Mouse (Mus musculus) B cell, adult 62 days (primary cell): ENCODE results near the gene Dpm3. TPM values are rescaled to one million over a fixed set of nuclear protein-coding genes. Genes with fewer than 3 reads are reported as not detected.

ENCODE experiments used
- total RNA-seq: library from RNA; stranded (reverse); gene quantifications from 4 replicates; pipeline ENCODE4 v1.2.4, GENCODE M21; 2023

Dpm3 gene
- total RNA-seq, result 64.0 to 79.9 TPM (median 68.1 TPM) in 4 replicates

DNA sequence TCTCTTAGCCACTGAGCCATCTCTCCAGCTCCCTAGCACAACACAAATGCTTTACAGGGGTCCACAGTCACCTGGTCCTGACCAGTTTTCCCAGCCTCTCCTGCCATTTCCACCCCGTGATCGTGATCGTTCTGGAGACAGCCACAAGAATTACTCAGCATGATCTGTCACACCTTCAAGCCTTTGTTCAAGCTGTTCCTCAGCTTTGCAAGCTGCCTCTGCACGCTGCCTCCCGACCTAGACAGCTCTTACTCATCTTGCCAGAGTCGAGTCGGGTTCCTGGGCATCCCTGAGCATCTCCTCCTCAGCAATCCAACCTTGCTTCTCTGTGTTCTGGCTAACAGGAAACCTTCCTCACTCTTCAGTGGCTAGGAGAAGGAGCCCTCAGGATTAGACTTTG is at the start of gene Dpm3:
Dpm3 (plus strand) TSS at position 283 of the 400 bp plus-strand sequence.

DNA sequence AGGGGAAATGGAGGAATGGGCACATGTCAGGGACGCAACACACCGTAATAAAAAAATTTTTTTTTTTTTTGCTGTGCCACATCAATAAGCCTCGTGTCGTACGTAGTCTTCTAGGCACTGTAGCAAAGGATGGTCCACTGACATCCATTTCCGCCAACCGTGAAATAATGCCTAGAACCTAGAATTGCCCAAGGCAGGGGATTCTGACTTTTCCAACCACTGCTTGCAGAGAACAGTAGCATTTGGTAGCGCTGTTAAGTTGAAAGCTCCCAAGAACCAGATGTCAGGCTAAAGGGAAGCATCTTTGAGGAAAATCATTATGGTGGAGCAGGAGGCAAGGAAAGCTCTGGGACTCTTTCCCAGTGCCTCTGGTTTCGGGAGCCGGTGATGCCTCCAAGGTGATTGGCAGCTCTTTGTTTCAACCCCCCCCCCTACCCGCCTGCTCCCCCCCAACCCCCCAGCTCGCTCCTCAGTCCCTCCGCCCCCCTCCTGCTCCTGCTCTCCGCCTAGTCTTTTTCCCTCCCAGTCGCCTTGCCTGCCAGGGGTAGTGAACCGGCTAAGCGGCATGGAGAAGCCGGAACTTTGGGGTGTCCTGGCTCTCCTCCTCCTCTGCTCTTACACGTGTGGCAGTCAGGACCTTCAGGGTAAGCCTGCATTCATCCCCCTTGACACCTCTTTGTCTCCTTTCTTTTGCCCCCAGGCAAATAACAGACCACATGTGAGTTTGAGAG is 44.3 kb upstream of the Dpm3 start, which contains the start of gene Thbs3:
Thbs3 (plus strand) TSS at position 500 of the 731 bp plus-strand sequence.

DNA sequence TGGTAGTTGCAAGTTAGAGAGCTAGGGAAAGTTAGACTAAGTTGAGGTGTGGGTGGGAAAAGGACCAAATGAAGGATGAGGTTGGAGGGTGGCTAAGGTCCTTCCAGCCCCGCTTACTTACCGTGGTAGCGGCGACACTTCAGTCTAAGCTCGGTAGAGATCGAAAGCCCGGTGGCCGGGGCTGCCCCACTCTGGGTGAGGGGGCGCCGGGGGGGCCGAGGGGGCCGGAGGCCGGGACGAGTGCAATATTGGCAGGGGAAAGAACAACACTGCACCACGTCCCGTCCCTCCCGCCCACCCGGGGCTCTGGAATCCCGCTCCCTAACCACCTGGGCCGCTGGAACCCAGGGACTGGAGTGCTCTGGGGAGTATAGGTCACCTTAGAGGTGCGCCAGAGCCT is 32.3 kb upstream of the Dpm3 start, which contains the start of gene Mtx1:
Mtx1 (minus strand) TSS at position 189 of the 400 bp plus-strand sequence.

DNA sequence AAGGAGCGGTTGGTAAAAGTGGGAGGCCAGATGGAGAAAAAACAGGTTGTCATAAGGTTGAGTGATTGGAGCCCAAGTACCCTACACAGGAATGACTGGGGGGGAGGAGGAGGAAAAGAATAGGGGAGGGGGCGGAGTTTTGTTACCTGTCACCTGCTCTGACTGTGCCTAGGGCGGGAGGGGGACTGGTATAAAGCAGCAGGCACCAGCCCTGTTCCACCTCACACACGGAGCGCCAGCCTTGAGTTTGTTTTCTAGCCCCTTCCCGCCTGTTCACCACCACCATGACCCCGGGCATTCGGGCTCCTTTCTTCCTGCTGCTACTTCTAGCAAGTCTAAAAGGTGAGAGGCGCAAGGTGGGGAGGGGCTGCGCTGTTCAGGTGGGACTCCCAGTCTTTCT is 30.3 kb upstream of the Dpm3 start, which contains the start of gene Muc1:
Muc1 (plus strand) TSS at position 222 of the 400 bp plus-strand sequence.

DNA sequence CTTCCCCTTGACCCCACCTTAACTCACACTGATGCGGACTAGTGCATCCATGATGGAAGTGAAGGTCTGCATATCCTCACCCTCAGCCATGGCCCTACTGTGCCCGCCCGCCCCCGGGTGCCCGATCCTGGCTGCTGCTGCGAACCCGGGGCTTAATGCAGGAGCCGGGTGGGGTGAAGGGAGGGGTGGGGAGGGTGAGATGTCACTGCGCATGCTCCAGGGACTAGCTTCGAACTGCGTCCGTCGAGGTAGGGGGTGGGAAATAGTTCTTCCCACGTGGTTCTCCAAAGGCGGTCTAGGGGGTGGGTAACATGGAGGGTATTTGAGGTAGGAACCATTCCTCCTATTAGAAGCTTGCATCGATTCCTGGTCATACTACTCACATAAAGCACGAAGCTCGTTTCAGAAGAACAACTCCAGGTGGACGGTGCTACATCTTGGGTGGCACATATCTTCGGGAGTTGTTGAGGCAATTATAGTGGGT is 13.4 kb upstream of the Dpm3 start, which contains the start of gene Krtcap2:
Krtcap2 (plus strand) TSS at position 279 of the 484 bp plus-strand sequence.

DNA sequence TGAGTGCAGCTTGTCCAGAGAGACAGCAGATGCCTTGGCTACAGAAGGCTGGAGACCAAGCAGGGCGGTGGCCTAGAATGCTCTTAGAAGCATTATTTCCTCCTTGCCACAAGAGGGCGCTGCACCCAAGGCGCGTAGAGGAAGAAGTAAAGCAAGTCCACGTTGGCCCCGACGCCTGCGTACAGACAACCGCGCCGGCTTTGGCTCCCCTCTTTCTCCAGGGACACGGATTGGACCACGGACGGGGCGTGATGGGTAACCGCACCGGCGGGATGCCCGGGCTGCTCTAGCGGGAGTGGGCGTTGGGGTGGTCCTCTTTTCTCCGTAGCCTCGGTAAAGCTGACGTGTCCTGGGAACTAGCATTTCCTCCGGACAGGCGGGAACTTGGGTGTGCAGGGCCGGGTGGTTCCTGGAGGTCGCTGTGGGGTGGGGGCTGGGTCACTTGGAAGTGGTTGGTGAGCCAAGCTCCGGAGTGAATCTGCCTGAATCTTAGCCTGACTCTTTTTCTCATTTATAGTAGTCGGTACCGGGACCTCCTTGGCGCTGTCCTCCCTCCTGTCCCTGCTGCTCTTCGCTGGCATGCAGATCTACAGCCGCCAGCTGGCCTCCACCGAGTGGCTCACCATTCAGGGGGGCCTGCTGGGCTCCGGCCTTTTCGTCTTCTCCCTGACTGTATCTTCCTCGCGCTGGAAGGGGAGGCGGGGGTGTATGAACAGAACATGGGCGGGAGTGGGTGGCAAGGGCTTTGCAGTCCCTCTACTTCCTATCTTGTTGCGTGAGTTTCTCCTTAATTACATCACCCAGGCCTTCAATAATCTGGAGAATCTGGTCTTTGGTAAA is 12.7 kb upstream of the Dpm3 start, which contains the start of gene Trim46:
Trim46 (minus strand) TSS at position 49 of the 840 bp plus-strand sequence.

DNA sequence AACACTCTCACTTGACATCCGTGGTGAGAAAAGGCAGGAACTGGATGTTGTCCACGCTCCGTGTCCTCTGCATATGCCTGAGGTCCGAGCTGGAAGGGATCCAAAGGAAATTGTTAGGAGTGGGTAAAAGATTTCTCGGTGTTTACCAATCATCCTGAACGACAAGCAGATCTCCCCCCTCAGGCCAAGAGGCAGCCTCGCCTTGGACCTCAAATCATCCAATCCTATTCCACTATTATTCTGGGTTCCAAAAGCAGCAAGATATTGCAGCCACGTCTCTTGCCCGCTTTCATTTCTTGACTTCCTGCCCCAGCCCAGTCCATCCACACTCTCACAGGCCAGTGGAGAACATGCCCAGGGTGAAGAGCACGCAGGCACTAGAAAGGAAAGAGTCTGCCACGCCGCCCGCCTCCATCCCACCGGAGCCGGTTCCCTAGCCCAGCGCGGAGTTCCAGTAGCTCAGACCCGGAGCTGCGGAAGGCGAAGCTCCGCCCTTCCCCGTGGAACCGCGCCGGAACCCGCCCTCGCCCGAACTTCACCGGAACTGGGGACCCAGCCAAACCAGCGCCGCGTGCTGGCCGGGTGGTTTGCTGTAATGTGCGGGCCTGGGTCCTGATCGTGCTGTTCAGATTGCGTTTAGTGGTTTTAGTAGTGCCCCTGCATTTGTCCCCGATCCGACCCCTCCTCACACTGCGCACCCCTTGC is 11.0 kb downstream of the Dpm3 start, which contains the start of gene Slc50a1:
Slc50a1 (minus strand) TSS at position 520 of the 705 bp plus-strand sequence.

DNA sequence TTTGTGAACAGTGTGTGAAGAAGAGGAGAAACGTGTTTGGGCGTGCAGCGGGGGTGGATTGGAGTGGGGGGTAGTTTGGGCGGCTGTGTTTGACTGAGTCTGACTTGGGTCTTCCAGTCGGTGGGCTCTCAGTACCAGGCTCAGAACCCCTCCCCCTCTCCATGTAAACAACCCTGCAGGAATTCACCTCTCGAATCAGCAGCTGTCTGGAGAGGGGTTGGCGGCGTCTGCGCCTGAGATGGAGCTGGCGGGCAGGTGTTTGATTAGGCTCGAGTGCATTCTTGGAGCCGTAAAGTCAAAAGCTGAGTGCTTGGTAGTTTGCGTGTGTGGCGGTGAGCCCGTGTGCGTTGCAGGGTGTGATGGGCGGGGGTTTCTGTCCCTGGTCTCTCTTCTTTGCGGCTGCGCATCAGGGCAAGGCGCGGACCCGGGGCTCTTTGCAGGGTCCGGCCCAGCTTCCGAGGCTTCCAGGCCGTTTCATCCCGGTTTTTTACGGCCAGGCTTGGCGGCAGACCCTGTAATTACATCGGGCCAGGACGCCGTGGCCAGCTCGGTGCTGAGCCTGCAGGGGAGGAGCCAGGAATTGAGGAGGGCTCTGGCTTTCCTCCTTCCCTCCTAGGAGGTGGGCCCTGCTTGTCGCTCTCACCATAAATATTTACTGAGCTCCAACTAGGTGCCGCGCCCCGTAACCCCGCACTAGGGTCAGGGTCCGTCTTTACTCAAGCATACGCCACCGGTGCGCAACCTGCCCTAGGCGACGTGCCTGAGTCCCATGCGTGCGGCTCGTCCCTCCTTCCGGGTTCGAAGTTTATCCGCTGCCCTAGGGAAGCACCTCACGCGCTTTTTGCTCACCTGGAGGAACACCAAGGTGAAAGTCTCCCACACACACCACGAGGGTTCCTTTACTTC is 21.7 kb downstream of the Dpm3 start, which contains the start of gene Efna1:
Efna1 (minus strand) TSS at position 537 of the 906 bp plus-strand sequence.

Other genes with a start within 250 kb of the Dpm3 start
- 53.5 to 67.5 TPM (median 58.6 TPM) in 4 replicates for gene Rusc1, start 166.0 kb upstream of the Dpm3 start, total RNA-seq
- gene Gm43738, start 158.3 kb upstream of the Dpm3 start, total RNA-seq, result not detected in 4 replicates
- gene Fdps, start 157.4 kb upstream of the Dpm3 start, total RNA-seq, result 17.6 to 21.4 TPM (median 20.3 TPM) in 4 replicates
- not detected in 4 replicates for gene Pklr, start 123.2 kb upstream of the Dpm3 start, total RNA-seq
- gene Hcn3, start 99.2 kb upstream of the Dpm3 start, total RNA-seq, result 2.2 to 5.3 TPM (median 5.1 TPM) in 4 replicates
- gene Clk2, start 94.6 kb upstream of the Dpm3 start, total RNA-seq, result 144 to 159 TPM (median 155 TPM) in 4 replicates
- 109 to 121 TPM (median 115 TPM) in 4 replicates for gene Scamp3, start 81.9 kb upstream of the Dpm3 start, total RNA-seq
- 12.9 to 24.4 TPM (median 20.3 TPM) in 4 replicates for gene Fam189b, start 76.2 kb upstream of the Dpm3 start, total RNA-seq
- gene Gba, start 56.4 kb upstream of the Dpm3 start, total RNA-seq, result 79.6 to 102 TPM (median 97.6 TPM) in 4 replicates
- gene Thbs3, start 44.2 kb upstream of the Dpm3 start, total RNA-seq, result 8.6 to 13.2 TPM (median 9.9 TPM) in 4 replicates
- 227 to 250 TPM (median 239 TPM) in 4 replicates for gene Mtx1, start 32.3 kb upstream of the Dpm3 start, total RNA-seq
- gene Muc1, start 30.3 kb upstream of the Dpm3 start, total RNA-seq, result 1.4 to 3.6 TPM (median 1.6 TPM) in 4 replicates
- 88.4 to 116 TPM (median 101 TPM) in 4 replicates for gene Krtcap2, start 13.4 kb upstream of the Dpm3 start, total RNA-seq
- gene Trim46, start 13.0 kb upstream of the Dpm3 start, total RNA-seq, result 2.1 to 5.6 TPM (median 3.3 TPM) in 4 replicates
- gene Slc50a1, start 11.2 kb downstream of the Dpm3 start, total RNA-seq, result 140 to 170 TPM (median 145 TPM) in 4 replicates
- gene Efna1, start 21.8 kb downstream of the Dpm3 start, total RNA-seq, result 1.0 to 1.8 TPM (median 1.1 TPM) in 4 replicates
- gene Efna3, start 63.6 kb downstream of the Dpm3 start, total RNA-seq, result not detected in 4 replicates
- gene Efna4, start 78.7 kb downstream of the Dpm3 start, total RNA-seq, result 0.36 TPM in 1 of 4 replicates, not detected in the others
- gene Adam15, start 90.6 kb downstream of the Dpm3 start, total RNA-seq, result 6.8 to 7.4 TPM (median 7.1 TPM) in 4 replicates
- 0.25 TPM in 1 of 4 replicates, not detected in the others for gene Dcst2, start 102.6 kb downstream of the Dpm3 start, total RNA-seq
- gene Dcst1, start 105.9 kb downstream of the Dpm3 start, total RNA-seq, result 0.31 to 0.33 TPM in 2 of 4 replicates, not detected in the others
- gene Zbtb7b, start 135.4 kb downstream of the Dpm3 start, total RNA-seq, result 60.4 to 64.8 TPM (median 62.5 TPM) in 4 replicates
- gene Lenep, start 143.4 kb downstream of the Dpm3 start, total RNA-seq, result 0.52 TPM in 1 of 4 replicates, not detected in the others
- 31.6 to 44.7 TPM (median 35.1 TPM) in 4 replicates for gene Flad1, start 152.5 kb downstream of the Dpm3 start, total RNA-seq
- gene Cks1b, start 159.0 kb downstream of the Dpm3 start, total RNA-seq, result 3.8 to 6.6 TPM (median 4.5 TPM) in 4 replicates
- 88.4 to 93.9 TPM (median 92.1 TPM) in 4 replicates for gene Shc1, start 159.1 kb downstream of the Dpm3 start, total RNA-seq
- 32.0 to 39.9 TPM (median 36.9 TPM) in 4 replicates for gene Pygo2, start 170.9 kb downstream of the Dpm3 start, total RNA-seq
- 124 to 130 TPM (median 128 TPM) in 4 replicates for gene Pbxip1, start 177.3 kb downstream of the Dpm3 start, total RNA-seq
- 14.3 to 19.8 TPM (median 17.7 TPM) in 4 replicates for gene Pmvk, start 195.2 kb downstream of the Dpm3 start, total RNA-seq